Mouse (Mus musculus) spleen, adult 2 months (tissue): ENCODE measurements around the gene Hs6st3. TPM values are rescaled to one million over a fixed set of nuclear protein-coding genes. Genes with fewer than 3 reads are reported as not detected.

Experiments used
- DNase-seq, 2 experiments: peaks; one replicate each; pipeline versions ENCODE4 v3.0.0 to v3.0.0-alpha.2; 2012 to 2021; ENCODE audit warnings: low spot score in 2 of 2, low read depth in 1 of 2
- H3K27ac ChIP-seq: fragments of 200-500 bp; 2 replicates; pipeline ENCODE4 v1.5.1; 2012; ENCODE audit warnings: low read length, inconsistent platforms; ENCODE audit not compliant: insufficient read depth
- H3K27me3 ChIP-seq: fragments of 200-500 bp; 2 replicates; pipeline ENCODE4 v1.6.1; 2012; ENCODE audit warnings: mild to moderate bottlenecking, moderate library complexity, low read length, inconsistent platforms; ENCODE audit not compliant: control insufficient read depth, insufficient read depth
- H3K36me3 ChIP-seq: fragments of 200-500 bp; 2 replicates; pipeline ENCODE4 v1.6.1; 2012; ENCODE audit warnings: mild to moderate bottlenecking, low read length, inconsistent platforms; ENCODE audit not compliant: control insufficient read depth, insufficient read depth
- H3K4me1 ChIP-seq: fragments of 200-500 bp; 2 replicates; pipeline ENCODE4 v1.6.1; 2011; ENCODE audit warnings: inconsistent platforms; ENCODE audit not compliant: control insufficient read depth, insufficient read depth, insufficient read length
- H3K4me3 ChIP-seq: fragments of 200-500 bp; 2 replicates; pipeline ENCODE4 v1.5.1; 2011; ENCODE audit warnings: mild to moderate bottlenecking, inconsistent platforms; ENCODE audit not compliant: insufficient read depth, insufficient read length; ENCODE audit errors: extremely low read depth
- CTCF ChIP-seq: fragments of 200-500 bp; IDR thresholded peaks from 2 replicates; pipeline ENCODE4 v1.5.1; 2011; ENCODE audit warnings: mild to moderate bottlenecking, inconsistent platforms; ENCODE audit not compliant: insufficient read depth, insufficient read length, insufficient replicate concordance; ENCODE audit errors: extremely low read depth
- POLR2A ChIP-seq: fragments of 200-500 bp; IDR thresholded peaks from 2 replicates; pipeline ENCODE4 v1.6.1; 2011; ENCODE audit warnings: low read depth, low read length, inconsistent platforms
- WGBS: fragments of 180-500 bp; shearing (Covaris S2); methylation state at CpG from one replicate; pipeline ENCODE4 v1.1.7; 2018; 5-methylcytosine and 5-hydroxymethylcytosine counted together
- polyA plus RNA-seq: library from polyadenylated mRNA; depleted of rRNA; stranded (reverse); fragments of >200 nt; gene quantifications from 2 replicates; pipeline ENCODE4 v1.2.3, GENCODE M21; 2012; rRNA removed

Gene Hs6st3
- polyA plus RNA-seq, 1 experiment, result not detected

GRCm38 (mm10) chr14:119918281-119919034 lies 780.3 kb downstream of the Hs6st3 start:
- Histone ChIP-seq H3K36me3 (no peaks in the 10 kb centered on the region), H3K27me3 (no peaks in the 10 kb centered on the region), H3K4me1 (no peaks in the 10 kb centered on the region), H3K27ac (no peak overlapping the region), H3K4me3 (no peak overlapping the region)
- no peak for DNase-seq
- TF ChIP-seq CTCF (no peak), POLR2A (no peak)
- 81% methylated on average over 6 of the region's 6 CpGs for WGBS

GRCm38 (mm10) chr14:119919177-119919576 lies 781.0 kb downstream of the Hs6st3 start:
- Histone ChIP-seq H3K4me1 (no peaks in the 10 kb centered on the region), H3K27ac (no peak overlapping the region), H3K27me3 (no peaks in the 10 kb centered on the region), H3K36me3 (no peaks in the 10 kb centered on the region), H3K4me3 (no peak overlapping the region)
- TF ChIP-seq CTCF, result no peak
- DNase-seq, result no peak
- 96% methylated on average over 1 of the region's 1 CpGs for WGBS

Other genes starting within 250 kb of the Hs6st3 start
- gene Dzip1, start 212.9 kb upstream of the Hs6st3 start, polyA plus RNA-seq, result 5.9 and 6.2 TPM in 2 replicates
- gene Dnajc3, start 200.4 kb upstream of the Hs6st3 start, polyA plus RNA-seq, result 9.6 and 10.0 TPM in 2 replicates
- 0.54 and 0.57 TPM in 2 replicates for gene Uggt2, start 38.9 kb upstream of the Hs6st3 start, polyA plus RNA-seq